Mouse (Mus musculus) spleen, postnatal 4 days (tissue): Measurements from ENCODE around the gene Pla2g4d.

Source experiments
- DNase-seq, 2 experiments: peaks; one replicate each; pipeline ENCODE4 v3.0.0; 2022; ENCODE audit warnings: low spot score in 2 of 2

Pla2g4d gene

GRCm38 (mm10) chr2:120288995-120289394, at the start of gene Pla2g4d:
Pla2g4d (minus strand) TSS chr2:120289197.
- DNase-seq = no peak

GRCm38 (mm10) chr2:120337886-120338285, 48.9 kb upstream of the Pla2g4d start:
- DNase-seq = no peak

GRCm38 (mm10) chr2:120331575-120331974, 42.6 kb upstream of the Pla2g4d start:
- no peak for DNase-seq

GRCm38 (mm10) chr2:120315077-120315476, 26.1 kb upstream of the Pla2g4d start:
- DNase-seq = no peak

GRCm38 (mm10) chr2:120314487-120314886, 25.5 kb upstream of the Pla2g4d start:
- DNase-seq = no peak

- no peak for DNase-seq
These were observed 25.0 kb upstream of the Pla2g4d start, which contains the start of gene Pla2g4f for GRCm38 (mm10) chr2:120313976-120314375. Pla2g4f (minus strand) TSS chr2:120314165.

- DNase-seq = no peak
These were observed 23.4 kb upstream of the Pla2g4d start for GRCm38 (mm10) chr2:120312276-120312825.

GRCm38 (mm10) chr2:120304113-120304512, 15.1 kb upstream of the Pla2g4d start:
- DNase-seq = no peak

GRCm38 (mm10) chr2:120301076-120301475, 12.1 kb upstream of the Pla2g4d start:
- no peak for DNase-seq

- DNase-seq = no peak
These were observed 10.9 kb upstream of the Pla2g4d start for GRCm38 (mm10) chr2:120299866-120300265.

- no peak for DNase-seq
These were observed 7.2 kb upstream of the Pla2g4d start for GRCm38 (mm10) chr2:120296160-120296559.

GRCm38 (mm10) chr2:120291471-120292078, 2.6 kb upstream of the Pla2g4d start:
- no peak for DNase-seq

GRCm38 (mm10) chr2:120288401-120288800, 596 bp downstream of the Pla2g4d start:
- DNase-seq = no peak

- DNase-seq = no peak
These were observed 3.4 kb downstream of the Pla2g4d start for GRCm38 (mm10) chr2:120285639-120286038.

- no peak for DNase-seq
These were observed 4.3 kb downstream of the Pla2g4d start for GRCm38 (mm10) chr2:120284705-120285104.

GRCm38 (mm10) chr2:120284094-120284493, 4.9 kb downstream of the Pla2g4d start:
- DNase-seq = no peak

- no peak for DNase-seq
These were observed 5.4 kb downstream of the Pla2g4d start for GRCm38 (mm10) chr2:120283550-120283949.

GRCm38 (mm10) chr2:120281221-120281620, 7.8 kb downstream of the Pla2g4d start:
- no peak for DNase-seq

GRCm38 (mm10) chr2:120279961-120280360, 9.0 kb downstream of the Pla2g4d start:
- DNase-seq = peak; percentile 37 to 73

GRCm38 (mm10) chr2:120276951-120277350, 12.0 kb downstream of the Pla2g4d start:
- no peak for DNase-seq

GRCm38 (mm10) chr2:120268635-120269034, 20.4 kb downstream of the Pla2g4d start:
- DNase-seq = no peak

- DNase-seq = no peak
These were observed 23.5 kb downstream of the Pla2g4d start for GRCm38 (mm10) chr2:120265523-120265922.

- DNase-seq = no peak
These were observed 24.1 kb downstream of the Pla2g4d start for GRCm38 (mm10) chr2:120264858-120265257.

GRCm38 (mm10) chr2:120262876-120263275, 26.1 kb downstream of the Pla2g4d start:
- DNase-seq = no peak
